Mouse (Mus musculus) heart, adult 2 months (tissue): ENCODE measurements at regions not wholly inside any gene's neighbourhood (a gene's known extent, or its start where the extent isn't known, plus 50 kb on each side); places are given as distances from the start of the nearest gene placed in this dataset.

Experiments
- DNase-seq, 2 experiments: peaks; one replicate each; pipeline ENCODE4 v3.0.0; 2021
- H3K27ac ChIP-seq: fragments of 200-600 bp; 2 replicates; pipeline ENCODE4 v1.8.1; 2022
- H3K27me3 ChIP-seq: fragments of 200-500 bp; 2 replicates; pipeline ENCODE4 v1.6.1; 2012; ENCODE audit warnings: mild to moderate bottlenecking, low read length, inconsistent platforms, mixed read lengths; ENCODE audit not compliant: control insufficient read depth, insufficient read depth
- H3K36me3 ChIP-seq: fragments of 200-500 bp; 2 replicates; pipeline ENCODE4 v1.6.1; 2012; ENCODE audit warnings: low read length, inconsistent platforms; ENCODE audit not compliant: control insufficient read depth, insufficient read depth
- H3K4me1 ChIP-seq: fragments of 200-500 bp; 2 replicates; pipeline ENCODE4 v1.6.1; 2011; ENCODE audit warnings: low read length; ENCODE audit not compliant: control insufficient read depth, insufficient read depth
- H3K4me3 ChIP-seq: fragments of 200-600 bp; 2 replicates; pipeline ENCODE4 v1.8.1; 2022
- H3K79me2 ChIP-seq: fragments of 200-500 bp; replicated peaks from 2 replicates; pipeline ENCODE4 v1.6.1; 2012; ENCODE audit warnings: mild to moderate bottlenecking, inconsistent platforms, low read length, moderate library complexity, mixed read lengths; ENCODE audit not compliant: control insufficient read depth, insufficient read depth
- H3K9ac ChIP-seq: fragments of 200-500 bp; 2 replicates; pipeline ENCODE4 v1.6.1; 2012; ENCODE audit warnings: low read depth, mild to moderate bottlenecking, control low read depth, inconsistent platforms, low read length, mixed read lengths
- CTCF ChIP-seq: fragments of 200-600 bp; IDR thresholded peaks from 2 replicates; pipeline ENCODE4 v1.8.1; 2022; ENCODE audit warnings: antibody characterized with exemption, mild to moderate bottlenecking, moderate library complexity
- EP300 ChIP-seq: fragments of 200-500 bp; IDR thresholded peaks from 2 replicates; pipeline ENCODE4 v1.6.1; 2011; ENCODE audit warnings: low read depth, low read length, control low read depth; ENCODE audit not compliant: insufficient read depth
- POLR2A ChIP-seq: fragments of 200-500 bp; IDR thresholded peaks from 2 replicates; pipeline ENCODE4 v1.6.1; 2011; ENCODE audit warnings: mild to moderate bottlenecking, low read depth, low read length, control low read depth; ENCODE audit not compliant: insufficient read depth
- WGBS: fragments of 180-500 bp; shearing (Covaris S2); methylation state at CpG from one replicate; pipeline ENCODE4 v1.1.7; 2018; 5-methylcytosine and 5-hydroxymethylcytosine counted together
- intact Hi-C: fragments of 180-260 bp; cut with DNase I; formaldehyde crosslinking; loops from one replicate; pipeline ENCODE4 v1.15.1; 2025

GRCm38 (mm10) chr1:77947894-77948293, 249.0 kb downstream of the Pax3 start:
- no peaks in the 10 kb centered on the region for H3K27me3 ChIP-seq
- no peaks in the 10 kb centered on the region for H3K79me2 ChIP-seq
- H3K9ac ChIP-seq, result no peak overlapping the region
- 59% methylated on average over 2 of the region's 2 CpGs for WGBS
- no peak overlapping the region for H3K4me3 ChIP-seq
- DNase-seq, result no peak
- no peak for TF ChIP-seq POLR2A
- no peak for TF ChIP-seq EP300
- no peak for TF ChIP-seq CTCF
- H3K4me1 ChIP-seq, result no peaks in the 10 kb centered on the region
- H3K36me3 ChIP-seq, result no peaks in the 10 kb centered on the region
- no peak overlapping the region for H3K27ac ChIP-seq
- intact Hi-C loops, result no loop called here

- H3K9ac ChIP-seq, result no peak overlapping the region
- H3K27me3 ChIP-seq, result no peaks in the 10 kb centered on the region
- H3K27ac ChIP-seq, result no peak overlapping the region
- TF ChIP-seq POLR2A, result no peak
- no peak for TF ChIP-seq EP300
- TF ChIP-seq CTCF, result no peak
- intact Hi-C loops, result no loop called here
- WGBS, result 75% methylated on average over 2 of the region's 2 CpGs
- H3K36me3 ChIP-seq, result no peaks in the 10 kb centered on the region
- no peaks in the 10 kb centered on the region for H3K79me2 ChIP-seq
- DNase-seq, result no peak
- H3K4me3 ChIP-seq, result no peak overlapping the region
- H3K4me1 ChIP-seq, result no peaks in the 10 kb centered on the region
Observed at GRCm38 (mm10) chr1:77944327-77944645, 252.6 kb downstream of the Pax3 start.

GRCm38 (mm10) chr1:77943633-77944326, 253.2 kb downstream of the Pax3 start:
- no peak overlapping the region for H3K4me3 ChIP-seq
- H3K9ac ChIP-seq, result no peak overlapping the region
- no peaks in the 10 kb centered on the region for H3K27me3 ChIP-seq
- H3K36me3 ChIP-seq, result no peaks in the 10 kb centered on the region
- TF ChIP-seq EP300, result no peak
- no peak for TF ChIP-seq CTCF
- no peak for TF ChIP-seq POLR2A
- DNase-seq, result no peak
- 77% methylated on average over 14 of the region's 14 CpGs for WGBS
- H3K4me1 ChIP-seq, result no peaks in the 10 kb centered on the region
- no peak overlapping the region for H3K27ac ChIP-seq
- intact Hi-C loops, result loop anchor here (2.0 kb wide), 1 partner anchor 29 kb away; no protein-coding TSS in a partner anchor
- H3K79me2 ChIP-seq, result no peaks in the 10 kb centered on the region

GRCm38 (mm10) chr1:77943101-77943500, 253.8 kb downstream of the Pax3 start:
- 2% methylated on average over 5 of the region's 5 CpGs for WGBS
- H3K4me1 ChIP-seq, result no peaks in the 10 kb centered on the region
- intact Hi-C loops, result loop anchor here (2.0 kb wide), 1 partner anchor 30 kb away; no protein-coding TSS in a partner anchor

GRCm38 (mm10) chr1:77933095-77933766, 263.7 kb downstream of the Pax3 start:
- H3K27ac ChIP-seq, result no peak overlapping the region
- DNase-seq, result no peak
- no peak overlapping the region for H3K9ac ChIP-seq
- H3K79me2 ChIP-seq, result no peaks in the 10 kb centered on the region
- intact Hi-C loops, result no loop called here
- 53% methylated on average over 6 of the region's 6 CpGs for WGBS
- no peaks in the 10 kb centered on the region for H3K4me1 ChIP-seq
- TF ChIP-seq POLR2A, result no peak
- TF ChIP-seq EP300, result no peak
- no peak for TF ChIP-seq CTCF
- no peaks in the 10 kb centered on the region for H3K27me3 ChIP-seq
- no peak overlapping the region for H3K4me3 ChIP-seq
- H3K36me3 ChIP-seq, result no peaks in the 10 kb centered on the region

More at GRCm38 (mm10) chr1:77943101-77943500, 253.8 kb downstream of the Pax3 start:
- Histone ChIP-seq H3K27ac (no peak overlapping the region), H3K79me2 (no peaks in the 10 kb centered on the region), H3K9ac (no peak overlapping the region), H3K4me3 (no peak overlapping the region), H3K36me3 (no peaks in the 10 kb centered on the region), H3K27me3 (no peaks in the 10 kb centered on the region)
- TF ChIP-seq EP300, result no peak
- TF ChIP-seq POLR2A, result no peak
- TF ChIP-seq CTCF, result peak; percentile 89; the same call in 1 of the 2 replicates
- no peak for DNase-seq

- DNase-seq, result no peak
- no peak overlapping the region for H3K9ac ChIP-seq
- no peaks in the 10 kb centered on the region for H3K27me3 ChIP-seq
- H3K36me3 ChIP-seq, result no peaks in the 10 kb centered on the region
- H3K4me1 ChIP-seq, result no peaks in the 10 kb centered on the region
- H3K4me3 ChIP-seq, result no peak overlapping the region
- intact Hi-C loops, result no loop called here
- no peaks in the 10 kb centered on the region for H3K79me2 ChIP-seq
- H3K27ac ChIP-seq, result no peak overlapping the region
- no peak for TF ChIP-seq POLR2A
- TF ChIP-seq EP300, result no peak
- no peak for TF ChIP-seq CTCF
- WGBS, result 73% methylated on average over 5 of the region's 5 CpGs
Observed at GRCm38 (mm10) chr1:77932226-77932625, 264.7 kb downstream of the Pax3 start.
